Comparison of ENCODE assay signal across 8 mouse cellular contexts in the genomic region with DNA sequence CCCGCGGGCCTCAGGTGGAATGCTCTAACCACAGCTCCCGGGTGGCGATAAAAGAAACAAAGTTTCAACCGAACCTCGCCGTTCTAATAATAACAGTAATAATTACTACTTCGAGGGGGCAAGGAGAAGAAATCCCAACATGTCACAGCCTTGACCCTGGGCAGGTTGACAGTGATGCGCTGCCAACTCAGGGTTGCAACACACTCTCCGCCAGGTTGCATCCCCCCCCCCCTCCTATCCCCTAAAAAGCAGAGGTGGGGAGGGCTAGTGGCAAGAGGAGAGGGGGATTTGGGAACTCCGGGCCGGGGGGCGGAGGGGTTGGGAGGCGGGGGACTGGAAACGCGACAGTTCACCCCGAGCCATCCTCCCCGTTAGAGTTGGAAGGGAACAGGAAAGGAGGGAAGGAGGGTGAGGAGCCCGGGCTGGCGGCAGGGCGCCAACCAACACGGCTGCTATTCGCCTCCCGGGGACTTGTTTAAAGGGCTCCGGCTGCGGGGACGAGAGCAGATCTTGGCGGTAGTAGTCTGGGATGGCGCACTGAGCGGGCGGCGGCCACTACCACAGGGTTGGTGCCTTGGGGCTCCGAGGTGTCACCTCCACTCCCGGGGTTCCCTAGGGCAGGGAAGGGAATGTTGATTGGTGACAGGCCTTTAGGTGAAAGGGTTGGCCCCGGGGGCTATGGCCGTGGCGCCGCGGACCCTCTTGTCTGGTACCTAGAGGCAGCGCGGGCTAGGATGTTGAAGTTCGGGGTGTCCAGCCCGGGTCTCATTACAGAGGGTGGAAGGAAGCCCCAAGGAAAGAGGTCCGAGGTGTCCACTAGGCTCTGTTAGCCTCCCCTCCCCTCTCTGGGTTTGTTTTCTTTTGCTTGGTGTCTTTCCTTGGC. TPM values are rescaled to one million over a fixed set of nuclear protein-coding genes. Genes with fewer than 3 reads are reported as not detected.
DNase-seq lines count a peak whose midpoint lies in the region; ATAC-seq lines count a peak whose summit lies in the region.

No protein-coding gene starts in this region.

- peak overlapping the region; percentile 81 for H3K9ac ChIP-seq in hindbrain, embryonic 13.5 days

- no peaks in the 10 kb centered on the region for H3K9me3 ChIP-seq in hindbrain, embryonic 13.5 days

- H3K4me1 ChIP-seq in brown adipose tissue, adult 24 weeks (ENCODE audit: control insufficient read depth, insufficient read depth, insufficient read length, low read length): peaks cover 6% of the 10 kb centered on the region; the same call in 1 of the 2 replicates
- peaks cover 28% of the 10 kb centered on the region for H3K4me1 ChIP-seq in hindbrain, embryonic 13.5 days (replicated peaks)

- peak overlapping the region; percentile 78 for H3K4me3 ChIP-seq in brown adipose tissue, adult 24 weeks (ENCODE audit: insufficient read depth, low read depth, low read length)
- H3K4me3 ChIP-seq in hindbrain, embryonic 13.5 days: peak overlapping the region; percentile 80

- no peaks in the 10 kb centered on the region for H3K36me3 ChIP-seq in hindbrain, embryonic 13.5 days

- under 1% methylated on average over 42 of the region's 44 CpGs for WGBS in hindbrain, embryonic 13.5 days

- peak overlapping the region; percentile 98 for H3K4me2 ChIP-seq in hindbrain, embryonic 13.5 days

- peak; percentile 4; the same call in 1 of the 2 replicates for ATAC-seq in frontal cortex, adult (ENCODE audit: low TSS enrichment)
- ATAC-seq in hindbrain, embryonic 13.5 days (ENCODE audit: low FRiP score): 0 out of 2 replicates have a peak, but pooled peaks have one; percentile 1

- H3K27ac ChIP-seq in brown adipose tissue, adult 24 weeks (replicated peaks; ENCODE audit: low read depth, low read length): peak overlapping the region; percentile 41
- peak overlapping the region; percentile 94 for H3K27ac ChIP-seq in hindbrain, embryonic 13.5 days

- DNase-seq in ES-CJ7 (ENCODE audit: low read depth, low spot score): peak; percentile 44
- peak; percentile 42 for DNase-seq in left cerebral cortex, adult 11 months (ENCODE audit: low spot score)
- peak; percentile 41 for DNase-seq in lung, postnatal 25 days (ENCODE audit: low spot score)
- peak; percentile 81 to 82 for DNase-seq in right cerebral cortex, postnatal 10 days (ENCODE audit: low spot score in 2 of 2)
- peak; percentile 46 for DNase-seq in urinary bladder, postnatal 25 days (ENCODE audit: low spot score)

- H3K27me3 ChIP-seq in hindbrain, embryonic 13.5 days: peaks cover 54% of the 10 kb centered on the region

RNA-seq across cellular contexts. Expression of a gene that starts 0.8 kb away (rescaled TPM):
- polyA plus RNA-seq in brown adipose tissue, adult 24 weeks (2012; ENCODE audit: insufficient read depth, insufficient read length, missing spikeins): 39.5 and 44.3 TPM in 2 replicates
- polyA plus RNA-seq in hindbrain, embryonic 13.5 days (2015; fragmentation: Nextera tagmentation; extraction: Ambion mirVana): 85.3 and 95.5 TPM in 2 replicates

Comparison
In these comparisons a context has a peak if more than half of its experiments do, and no peak if none do; other contexts are left out.
1. Peak in every context shown above with its lines: DNase-seq, ATAC-seq, H3K4me3 ChIP-seq and H3K27ac ChIP-seq.